Mouse (Mus musculus): Measurements from ENCODE around the gene Lkaaear1. TPM values are rescaled to one million over a fixed set of nuclear protein-coding genes. Genes with fewer than 3 reads are reported as not detected.

The Lkaaear1 gene
- polyA plus RNA-seq, 1 experiment = 0.39 TPM

DNA sequence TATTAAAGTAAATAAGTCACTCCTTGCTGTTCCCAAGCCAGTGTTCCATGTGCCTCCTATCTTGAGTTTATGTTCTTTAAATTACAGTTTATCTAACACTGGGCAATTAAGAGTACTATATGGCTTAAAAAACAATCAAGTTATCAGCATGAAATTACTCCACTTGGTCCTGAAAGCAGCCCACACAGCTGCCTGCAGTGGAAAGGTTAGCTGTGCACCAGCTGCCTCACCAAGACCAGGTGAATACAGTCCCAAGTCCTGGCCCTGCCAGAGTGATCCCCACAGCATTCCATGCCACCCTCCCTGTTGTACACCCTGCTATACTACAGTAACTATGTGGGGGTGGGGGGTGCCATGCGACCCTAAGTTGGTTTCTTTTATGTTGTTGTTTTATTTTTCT is 44.7 kb downstream of the Lkaaear1 start:
- DNase-seq (ENCODE audit: low read depth) = no peak

DNA sequence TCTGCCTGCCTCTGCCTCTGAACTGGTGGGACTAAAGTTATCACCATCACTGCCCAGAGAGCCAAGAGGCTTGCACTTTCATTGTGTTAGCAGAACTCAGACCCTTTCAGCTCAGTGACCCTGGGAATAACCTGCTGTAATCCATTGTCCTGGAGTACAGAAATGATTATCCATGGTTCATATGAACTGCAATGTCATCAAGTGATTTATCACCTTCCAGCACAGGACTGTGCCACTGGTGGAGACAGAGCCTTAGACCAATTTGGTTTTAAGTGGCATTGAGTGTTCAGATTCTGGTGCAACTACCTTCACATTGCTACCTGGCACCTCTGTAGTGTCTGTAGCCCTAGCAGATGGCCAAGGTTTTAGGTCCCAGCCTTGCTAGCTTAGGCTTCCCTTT is 45.2 kb downstream of the Lkaaear1 start:
- no peak for DNase-seq (ENCODE audit: low read depth)

DNA sequence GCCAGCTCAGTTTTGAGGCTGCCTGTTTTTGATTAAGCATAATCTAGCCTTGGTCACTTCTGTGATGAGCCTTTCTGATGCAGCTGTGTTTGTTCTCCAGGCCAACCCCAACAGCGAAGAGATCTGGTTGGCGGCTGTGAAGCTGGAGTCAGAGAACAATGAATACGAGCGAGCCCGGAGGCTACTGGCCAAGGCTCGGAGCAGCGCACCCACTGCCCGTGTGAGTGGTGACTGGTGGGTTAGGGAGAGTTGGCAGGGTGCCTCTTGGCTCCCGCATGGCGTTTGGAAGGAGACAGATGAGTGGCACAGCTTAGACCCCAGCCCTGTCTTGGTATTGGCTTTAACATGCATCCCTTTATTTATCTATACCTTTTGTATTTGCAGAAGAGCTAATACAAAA is 49.3 kb downstream of the Lkaaear1 start:
- DNase-seq (ENCODE audit: low read depth) = no peak

Other genes with a start within 250 kb of the Lkaaear1 start
- gene Zbtb46, start 239.0 kb downstream of the Lkaaear1 start, polyA plus RNA-seq (2012; rRNA removed) = 9.3 and 9.9 TPM in 2 replicates
- gene Abhd16b, start 205.2 kb downstream of the Lkaaear1 start, polyA plus RNA-seq (2012; rRNA removed) = 0.67 and 0.73 TPM in 2 replicates
- 49.7 and 55.1 TPM in 2 replicates for gene Tpd52l2, start 201.3 kb downstream of the Lkaaear1 start, polyA plus RNA-seq (2012; rRNA removed)
- 74.5 and 95.2 TPM in 2 replicates for gene Dnajc5, start 178.0 kb downstream of the Lkaaear1 start, polyA plus RNA-seq (2012; rRNA removed)
- gene Uckl1, start 113.5 kb downstream of the Lkaaear1 start, polyA plus RNA-seq (2012; rRNA removed) = 132 and 164 TPM in 2 replicates
- 28.2 and 34.0 TPM in 2 replicates for gene Prpf6, start 106.6 kb downstream of the Lkaaear1 start, polyA plus RNA-seq (2012; rRNA removed)
- gene Zfp512b, start 105.6 kb downstream of the Lkaaear1 start, polyA plus RNA-seq (2012; rRNA removed) = 63.5 and 63.7 TPM in 2 replicates
- 54.5 and 62.2 TPM in 2 replicates for gene Samd10, start 99.2 kb downstream of the Lkaaear1 start, polyA plus RNA-seq (2012; rRNA removed)
- not detected in 2 replicates for gene Gm29797, start 41.4 kb downstream of the Lkaaear1 start, polyA plus RNA-seq (2012; rRNA removed)
- gene Sox18, start 26.8 kb downstream of the Lkaaear1 start, polyA plus RNA-seq (2012; rRNA removed) = 53.9 and 64.8 TPM in 2 replicates
- gene Tcea2, start 18.1 kb downstream of the Lkaaear1 start, polyA plus RNA-seq (2012; rRNA removed) = 16.8 and 20.6 TPM in 2 replicates
- gene Rgs19, start 4.5 kb downstream of the Lkaaear1 start, polyA plus RNA-seq (2012; rRNA removed) = 47.1 and 76.5 TPM in 2 replicates
- 0.20 TPM in 2 replicates for gene Oprl1, start 16.6 kb upstream of the Lkaaear1 start, polyA plus RNA-seq (2012; rRNA removed)
- gene Myt1, start 64.9 kb upstream of the Lkaaear1 start, polyA plus RNA-seq (2012; rRNA removed) = not detected in 2 replicates
- 26.8 and 36.1 TPM in 2 replicates for gene Pcmtd2, start 139.4 kb upstream of the Lkaaear1 start, polyA plus RNA-seq (2012; rRNA removed)
- gene Polr3k, start 165.9 kb upstream of the Lkaaear1 start, polyA plus RNA-seq (2012; rRNA removed) = 8.5 and 9.5 TPM in 2 replicates